Mouse (Mus musculus) G1E (cell line): ENCODE results near the gene Gm20716. TPM values are rescaled to one million over a fixed set of nuclear protein-coding genes. Genes with fewer than 3 reads are reported as not detected.
"Not testable (repeated sequence)": the region's sequence is repeated elsewhere in the genome, so short reads cannot be mapped to it uniquely, and the experiment has no call there.

Source experiments
- ATAC-seq: 2 replicates; pipeline ENCODE4 v1.8.0; 2016; ENCODE audit warnings: mild to moderate bottlenecking; ENCODE audit not compliant: insufficient number of reproducible peaks, poor library complexity, low FRiP score, severe bottlenecking; ENCODE audit errors: extremely low read depth
- DNase-seq: peaks from one replicate; pipeline ENCODE4 v3.0.0; 2012; ENCODE audit warnings: low spot score
- H3K27me3 ChIP-seq: 2 replicates; pipeline ENCODE4 v1.6.1; 2012; ENCODE audit warnings: mild to moderate bottlenecking, low read length, inconsistent platforms; ENCODE audit not compliant: insufficient read depth
- H3K36me3 ChIP-seq: replicated peaks from 2 replicates; pipeline ENCODE3; 2012; ENCODE audit warnings: mild to moderate bottlenecking, inconsistent platforms
- H3K4me1 ChIP-seq: 2 replicates; pipeline ENCODE4 v1.6.1; 2012; ENCODE audit warnings: low read depth, low read length, inconsistent platforms, mixed read lengths; ENCODE audit not compliant: insufficient read depth
- H3K4me3 ChIP-seq: 2 replicates; pipeline ENCODE4 v1.5.1; 2012; ENCODE audit warnings: low read depth, mild to moderate bottlenecking, inconsistent platforms, low read length, moderate library complexity, mixed read lengths
- H3K9me3 ChIP-seq: replicated peaks from 2 replicates; pipeline ENCODE4 v1.6.1; 2012; ENCODE audit warnings: inconsistent platforms
- CTCF ChIP-seq: IDR thresholded peaks from 2 replicates; pipeline ENCODE4 v1.5.1; 2012; ENCODE audit warnings: low read depth, low read length, inconsistent platforms, mixed read lengths
- GATA1 ChIP-seq: IDR thresholded peaks from 2 replicates; pipeline ENCODE4 v1.6.1; 2012; ENCODE audit warnings: borderline replicate concordance, low read length, inconsistent platforms, mixed read lengths
- GATA2 ChIP-seq: IDR thresholded peaks from 2 replicates; pipeline ENCODE4 v1.6.1; 2012; ENCODE audit warnings: low read depth, low read length, inconsistent platforms, borderline replicate concordance
- POLR2AphosphoS5 ChIP-seq: IDR thresholded peaks from 2 replicates; pipeline ENCODE4 v1.6.1; 2012; ENCODE audit warnings: low read depth, low read length, inconsistent platforms; ENCODE audit not compliant: insufficient replicate concordance
- TAL1 ChIP-seq: conservative IDR thresholded peaks from 2 replicates; pipeline ENCODE4 v1.6.1; 2012; ENCODE audit warnings: low read depth, low read length, inconsistent platforms, mixed read lengths
- polyA plus RNA-seq: library from polyadenylated mRNA; stranded (reverse); fragments of >175 nt; gene quantifications from 2 replicates; pipeline ENCODE4 v1.2.3, GENCODE M21; 2012
- total RNA-seq, 2 experiments: library from RNA; stranded (forward) in 1 of 2; stranded (reverse) in 1 of 2; fragments of 200-1000 nt in 1 of 2; fragments of >200 nt in 1 of 2; fragmentation: Nextera tagmentation in 1 of 2; gene quantifications; 2 replicates each; pipeline ENCODE4 v1.2.3; 2014 to 2017

The Gm20716 gene
- total and polyA plus RNA-seq, 3 experiments, result 0.01 to 45.8 (median 41.0) TPM

DNA sequence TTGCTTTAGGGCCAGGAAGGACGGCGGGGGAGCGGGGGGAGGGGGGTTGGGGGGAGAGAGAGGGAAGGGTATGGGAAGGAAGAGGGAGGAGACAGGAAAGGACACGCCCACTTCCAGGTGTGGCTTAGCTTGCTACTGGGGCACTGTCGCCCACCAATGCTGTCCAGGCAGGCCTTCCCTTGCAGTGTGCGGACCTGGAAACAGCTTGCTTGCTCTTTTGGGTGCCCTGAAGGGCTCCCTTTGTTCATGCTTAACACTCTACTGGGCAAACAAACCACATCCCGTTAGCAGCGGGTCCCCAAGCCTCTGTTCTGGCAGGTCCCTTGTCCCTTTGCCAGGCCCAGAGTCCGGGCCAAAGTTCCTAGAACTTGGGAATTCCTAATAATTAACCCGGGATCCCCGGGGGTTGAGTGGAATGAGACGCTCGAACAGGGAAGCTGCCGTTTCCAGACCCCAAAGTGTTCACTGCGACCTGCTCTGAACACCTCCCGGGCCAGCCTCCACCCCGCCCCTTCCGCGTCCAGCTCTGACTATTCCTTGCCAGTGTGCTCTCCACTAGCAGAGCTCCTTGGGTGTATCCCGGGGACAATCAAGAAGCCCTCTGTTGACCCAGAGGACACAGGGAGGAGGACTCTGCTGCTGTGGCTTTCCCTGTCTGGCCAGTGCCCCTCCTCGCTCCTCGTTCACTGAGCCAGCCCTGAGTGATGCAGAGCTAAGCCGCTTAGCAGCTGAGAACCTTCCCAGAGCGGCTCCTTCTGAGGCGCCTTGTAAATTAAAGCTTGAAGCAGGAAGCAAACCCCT, 71.1 kb downstream of the Gm20716 start:
- Histone ChIP-seq H3K27me3 (peaks cover 45% of the 10 kb centered on the region), H3K4me1 (peaks cover 34% of the 10 kb centered on the region), H3K36me3 (no peaks in the 10 kb centered on the region), H3K9me3 (no peaks in the 10 kb centered on the region), H3K4me3 (no peak overlapping the region; the same call in 1 of the 2 replicates)
- ATAC-seq (no peak), DNase-seq (no peak)
- TF ChIP-seq GATA1 (no peak), POLR2AphosphoS5 (no peak), TAL1 (no peak), CTCF (no peak), GATA2 (no peak)

GRCm38 (mm10) chr2:168157974-168158373, 72.2 kb downstream of the Gm20716 start:
- not testable (repeated sequence) for H3K36me3 ChIP-seq, DNase-seq, ATAC-seq, H3K9me3 ChIP-seq, H3K4me3 ChIP-seq
- peaks cover 36% of the 10 kb centered on the region for H3K27me3 ChIP-seq
- H3K4me1 ChIP-seq, result peaks cover 45% of the 10 kb centered on the region

DNA sequence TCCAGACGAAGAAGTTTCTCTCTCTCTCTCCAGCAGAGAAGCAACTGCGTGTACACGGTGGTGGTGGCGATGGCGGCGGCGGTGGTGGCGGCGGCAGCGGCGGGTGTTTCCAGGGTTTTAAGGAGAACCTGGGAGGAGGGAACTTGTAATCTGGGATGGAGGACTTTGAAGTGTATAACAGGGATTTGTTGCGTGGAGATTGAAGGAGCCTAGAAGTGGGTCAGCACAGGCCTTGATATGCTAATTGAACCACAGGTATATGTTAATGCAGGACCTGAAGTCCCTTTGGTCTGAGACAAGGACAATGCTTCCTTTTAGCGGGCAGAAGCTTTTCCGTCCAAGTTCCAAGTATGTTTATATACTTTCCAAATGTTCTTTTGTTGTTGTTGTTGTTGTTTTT, 73.8 kb downstream of the Gm20716 start:
- H3K4me3 ChIP-seq, result no peak overlapping the region
- peaks cover 20% of the 10 kb centered on the region for H3K36me3 ChIP-seq
- no peak for DNase-seq
- H3K4me1 ChIP-seq, result peaks cover 44% of the 10 kb centered on the region
- no peak for ATAC-seq
- no peaks in the 10 kb centered on the region for H3K9me3 ChIP-seq
- no peak for TF ChIP-seq POLR2AphosphoS5
- TF ChIP-seq GATA1, result no peak
- no peak for TF ChIP-seq GATA2
- TF ChIP-seq CTCF, result no peak
- TF ChIP-seq TAL1, result no peak
- peaks cover 24% of the 10 kb centered on the region for H3K27me3 ChIP-seq

- H3K36me3 ChIP-seq, result peaks cover 26% of the 10 kb centered on the region
- no peaks in the 10 kb centered on the region for H3K9me3 ChIP-seq
- no peak overlapping the region for H3K4me3 ChIP-seq
- no peak for ATAC-seq
- no peak for TF ChIP-seq GATA2
- TF ChIP-seq GATA1, result no peak
- TF ChIP-seq TAL1, result no peak
- no peak for TF ChIP-seq POLR2AphosphoS5
- no peak for TF ChIP-seq CTCF
- H3K27me3 ChIP-seq, result peaks cover 21% of the 10 kb centered on the region
- H3K4me1 ChIP-seq, result peaks cover 48% of the 10 kb centered on the region
- no peak for DNase-seq
These were observed 74.5 kb downstream of the Gm20716 start for GRCm38 (mm10) chr2:168155666-168156065.

- peaks cover 9% of the 10 kb centered on the region for H3K27me3 ChIP-seq
- H3K4me3 ChIP-seq, result peak overlapping the region; percentile 69
- peak; percentile 99 for ATAC-seq
- H3K9me3 ChIP-seq, result no peaks in the 10 kb centered on the region
- peaks cover 50% of the 10 kb centered on the region for H3K4me1 ChIP-seq
- H3K36me3 ChIP-seq, result peaks cover 39% of the 10 kb centered on the region
- TF ChIP-seq CTCF (peak; percentile 88), GATA2 (no peak), TAL1 (no peak)
- DNase-seq, result peak; percentile 99
These were observed 75.9 kb downstream of the Gm20716 start for GRCm38 (mm10) chr2:168154090-168154881.

GRCm38 (mm10) chr2:168149241-168149640, 80.9 kb downstream of the Gm20716 start:
- H3K4me3 ChIP-seq, result no peak overlapping the region

More at GRCm38 (mm10) chr2:168149241-168149640, 80.9 kb downstream of the Gm20716 start:
- Histone ChIP-seq H3K36me3 (peaks cover 61% of the 10 kb centered on the region), H3K4me1 (peaks cover 28% of the 10 kb centered on the region), H3K9me3 (no peaks in the 10 kb centered on the region), H3K27me3 (no peaks in the 10 kb centered on the region)
- no peak for DNase-seq
- TF ChIP-seq GATA1, result no peak
- no peak for TF ChIP-seq CTCF
- TF ChIP-seq TAL1, result no peak
- no peak for TF ChIP-seq POLR2AphosphoS5
- TF ChIP-seq GATA2, result no peak
- no peak for ATAC-seq
